Mouse (Mus musculus) embryonic fibroblast, embryonic 13.5 days (primary cell): Measurements from ENCODE around the gene Nlrp3.

ENCODE experiments used
- CTCF ChIP-seq: IDR thresholded peaks from 2 replicates; pipeline ENCODE4 v1.5.1; 2011; ENCODE audit warnings: mild to moderate bottlenecking, control low read depth, low read length, moderate library complexity, borderline replicate concordance; ENCODE audit not compliant: insufficient read depth
- POLR2A ChIP-seq: IDR thresholded peaks from 2 replicates; pipeline ENCODE4 v1.6.1; 2011; ENCODE audit warnings: low read depth, mild to moderate bottlenecking, control low read depth, low read length, moderate library complexity

- TF ChIP-seq CTCF (no peak), POLR2A (no peak)
Measured at GRCm38 (mm10) chr11:59538387-59538786, 3.0 kb upstream of the Nlrp3 start.
